Mouse (Mus musculus) left cerebral cortex, postnatal 36 days (tissue): ENCODE measurements around the gene Mfap5. TPM values are rescaled to one million over a fixed set of nuclear protein-coding genes. Genes with fewer than 3 reads are reported as not detected.
"Not testable (repeated sequence)": the region's sequence is repeated elsewhere in the genome, so short reads cannot be mapped to it uniquely, and the experiment has no call there.

Experiments
- DNase-seq, 2 experiments: peaks; one replicate each; pipeline ENCODE4 v3.0.0; 2021 to 2022; ENCODE audit warnings: low spot score in 2 of 2, mixed read lengths in 1 of 2
- intact Hi-C: fragments of 180-260 bp; cut with DNase I; formaldehyde crosslinking; loops from one replicate; pipeline ENCODE4 v1.15.1; 2025
- total RNA-seq, 2 experiments: library from RNA; stranded (reverse); gene quantifications; 2 replicates each; pipeline ENCODE4 v1.2.3; 2021

Mfap5 gene
- total RNA-seq = not detected

DNA sequence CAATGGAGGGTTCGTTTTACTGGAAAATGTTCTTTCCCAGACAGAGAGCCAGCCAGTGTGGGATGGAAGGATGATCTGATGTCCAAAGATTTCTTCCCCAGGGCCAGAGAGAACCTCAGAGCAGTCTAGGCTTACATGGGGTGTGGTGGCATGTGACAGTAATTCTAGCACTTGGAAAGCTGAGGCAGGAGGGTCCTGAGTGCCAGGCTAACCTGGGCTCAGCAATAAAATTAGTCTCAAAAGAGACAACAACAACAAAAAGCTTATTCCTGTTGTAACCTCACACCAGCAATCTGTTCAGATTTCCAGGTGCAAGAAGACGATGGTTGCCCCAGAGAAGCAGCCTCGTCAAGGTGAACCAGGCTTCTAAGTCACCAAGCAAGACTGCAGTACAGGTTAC, at the start of gene Mfap5:
Mfap5 (plus strand) TSS at position 301 of the 400 bp plus-strand sequence.
- no peak for DNase-seq
- intact Hi-C loops = no loop called here

DNA sequence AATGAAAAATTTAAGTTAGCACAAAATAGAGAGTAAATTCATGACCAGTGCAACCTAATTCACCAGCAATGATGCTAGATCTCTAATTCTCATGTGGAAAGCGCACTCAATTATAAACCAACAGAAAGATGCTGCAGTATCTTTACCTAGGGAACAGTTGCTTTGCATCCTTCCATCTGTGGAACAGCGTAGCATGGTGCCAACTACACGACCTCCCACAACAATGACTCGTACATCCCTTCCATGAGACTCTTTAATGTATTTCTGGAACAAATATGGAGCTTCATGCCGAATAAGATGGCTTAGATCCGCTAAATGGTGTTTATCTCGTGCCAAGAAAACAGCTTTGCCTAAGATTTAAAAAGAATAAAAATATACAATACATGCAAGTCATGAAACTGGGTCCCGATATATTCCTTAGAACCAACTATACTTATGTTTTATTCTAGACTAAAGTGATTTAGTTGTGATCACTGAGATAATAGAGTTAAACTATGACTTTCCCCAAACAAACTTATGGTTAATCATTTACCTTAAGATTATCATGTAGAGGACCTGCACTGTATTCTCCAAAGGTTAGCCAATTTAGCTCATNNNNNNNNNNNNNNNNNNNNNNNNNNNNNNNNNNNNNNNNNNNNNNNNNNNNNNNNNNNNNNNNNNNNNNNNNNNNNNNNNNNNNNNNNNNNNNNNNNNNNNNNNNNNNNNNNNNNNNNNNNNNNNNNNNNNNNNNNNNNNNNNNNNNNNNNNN, 46.5 kb upstream of the Mfap5 start:
- no peak for DNase-seq
- intact Hi-C loops = no loop called here

DNA sequence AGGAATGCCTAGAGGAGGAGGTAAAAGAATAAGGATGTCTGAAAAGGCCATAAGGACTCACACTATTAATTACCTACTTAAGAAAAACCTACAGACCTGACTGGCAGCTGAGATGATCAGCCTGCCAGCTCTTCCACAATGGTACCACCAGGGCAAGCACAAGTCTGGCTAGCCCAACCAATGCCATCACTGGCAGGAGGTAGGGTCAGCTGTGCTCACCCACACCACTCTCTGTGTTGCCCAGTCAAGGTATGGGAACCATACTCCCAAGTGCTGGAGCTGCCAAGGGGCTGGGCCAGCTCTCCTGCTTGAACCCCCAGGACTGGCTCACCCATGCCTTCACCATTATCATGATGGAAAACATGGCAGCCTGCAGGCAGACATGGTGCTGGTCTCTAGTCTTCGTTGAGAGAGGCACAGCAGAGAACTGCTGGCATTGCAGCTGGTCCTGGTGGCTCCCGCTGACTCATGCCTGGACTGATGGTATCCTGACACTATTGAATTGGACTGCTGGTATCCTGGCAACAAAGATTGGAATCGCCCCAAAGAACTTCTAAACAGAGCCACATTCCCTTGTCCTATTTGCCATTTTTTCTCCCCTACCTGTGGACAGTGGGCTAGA, 39.4 kb upstream of the Mfap5 start:
- no peak for DNase-seq
- intact Hi-C loops = no loop called here

DNA sequence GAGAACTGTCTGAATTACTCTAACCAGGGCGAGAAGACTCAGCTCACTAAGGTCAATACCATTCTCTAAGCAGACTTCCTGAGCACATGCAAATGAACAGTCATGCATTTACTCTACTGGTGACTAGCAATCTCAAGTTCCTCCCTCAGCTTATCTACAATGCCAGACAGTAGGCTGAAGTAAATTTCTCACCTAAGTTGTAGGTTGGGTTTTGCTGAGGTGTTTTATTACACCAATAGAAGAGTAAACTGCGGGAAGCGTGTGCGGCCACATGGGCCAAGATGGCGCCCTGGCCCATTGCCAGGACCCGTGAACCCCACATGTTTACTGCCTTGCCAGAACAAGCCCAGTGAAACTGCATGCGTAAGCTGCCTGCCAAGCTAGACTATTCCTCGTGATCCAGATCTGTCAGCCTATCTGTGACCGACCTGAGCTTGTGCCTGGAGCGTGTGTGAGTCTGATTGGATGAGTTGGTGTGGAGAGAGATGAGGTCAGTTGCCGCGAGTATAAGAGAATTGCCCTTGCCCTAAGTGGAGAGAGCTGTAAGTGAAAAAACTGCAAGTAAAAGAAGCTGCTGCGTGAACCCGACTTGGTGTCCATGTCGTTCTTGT, 36.5 kb upstream of the Mfap5 start:
- intact Hi-C loops = no loop called here
- no peak for DNase-seq

DNA sequence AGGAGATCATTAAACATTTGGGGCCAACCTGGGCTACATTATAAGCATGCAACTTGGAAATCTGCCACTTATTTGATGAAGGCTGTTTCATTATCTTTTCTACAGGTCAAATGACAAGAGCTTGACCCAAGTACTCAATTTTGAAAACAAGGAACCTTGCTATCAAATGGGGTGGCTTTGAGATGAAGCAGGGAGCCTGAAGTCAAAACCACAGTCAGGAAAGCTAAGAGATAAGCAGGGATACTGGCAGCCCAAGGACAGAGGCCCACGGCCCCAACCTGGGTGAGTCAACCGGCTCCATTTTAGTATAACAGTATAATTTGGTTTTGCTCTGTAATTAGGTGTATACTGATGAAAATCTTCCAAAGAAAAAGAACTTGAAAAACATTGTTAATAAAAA, 35.4 kb upstream of the Mfap5 start:
- intact Hi-C loops = no loop called here
- DNase-seq = no peak

DNA sequence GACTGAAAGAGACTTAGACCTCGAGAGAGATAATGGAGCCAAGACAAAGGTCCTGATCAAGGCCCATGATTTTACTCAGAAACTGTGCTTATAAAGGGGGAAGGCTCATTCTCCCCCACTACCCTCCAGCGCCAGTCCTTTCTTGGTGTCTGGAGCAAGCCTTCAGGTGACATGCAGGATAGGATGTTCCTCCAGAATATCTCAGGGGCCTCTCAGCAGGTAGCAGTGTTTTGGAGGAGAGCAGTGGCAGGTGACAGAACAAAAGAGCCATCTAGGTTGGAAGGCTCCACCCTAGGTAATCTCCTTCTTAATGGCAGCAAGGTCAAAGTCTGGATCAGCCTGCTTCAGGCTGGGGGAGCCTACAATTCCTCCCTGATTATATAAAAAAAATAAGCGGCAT, 34.2 kb upstream of the Mfap5 start:
- intact Hi-C loops, DNase-seq: not testable (repeated sequence)

DNA sequence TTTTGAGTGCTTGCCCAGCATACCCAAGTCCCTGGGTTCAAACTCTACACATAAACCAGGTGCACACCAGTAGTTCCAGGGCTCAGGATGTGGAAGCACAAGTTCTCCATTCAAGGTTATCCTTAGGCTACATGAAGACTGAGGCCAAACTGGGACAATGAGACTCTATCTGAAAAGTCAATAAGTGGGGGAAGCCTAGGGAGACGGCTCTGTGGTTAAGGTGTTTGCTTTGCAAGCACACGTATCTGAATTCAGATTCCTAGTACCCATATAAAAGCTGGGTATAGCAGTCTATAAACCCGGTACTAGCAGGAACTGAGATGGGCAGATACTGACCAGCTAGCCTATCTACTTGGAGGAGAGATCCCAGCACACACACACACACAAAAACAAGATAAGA, 27.6 kb upstream of the Mfap5 start:
- intact Hi-C loops = no loop called here
- DNase-seq = no peak

DNA sequence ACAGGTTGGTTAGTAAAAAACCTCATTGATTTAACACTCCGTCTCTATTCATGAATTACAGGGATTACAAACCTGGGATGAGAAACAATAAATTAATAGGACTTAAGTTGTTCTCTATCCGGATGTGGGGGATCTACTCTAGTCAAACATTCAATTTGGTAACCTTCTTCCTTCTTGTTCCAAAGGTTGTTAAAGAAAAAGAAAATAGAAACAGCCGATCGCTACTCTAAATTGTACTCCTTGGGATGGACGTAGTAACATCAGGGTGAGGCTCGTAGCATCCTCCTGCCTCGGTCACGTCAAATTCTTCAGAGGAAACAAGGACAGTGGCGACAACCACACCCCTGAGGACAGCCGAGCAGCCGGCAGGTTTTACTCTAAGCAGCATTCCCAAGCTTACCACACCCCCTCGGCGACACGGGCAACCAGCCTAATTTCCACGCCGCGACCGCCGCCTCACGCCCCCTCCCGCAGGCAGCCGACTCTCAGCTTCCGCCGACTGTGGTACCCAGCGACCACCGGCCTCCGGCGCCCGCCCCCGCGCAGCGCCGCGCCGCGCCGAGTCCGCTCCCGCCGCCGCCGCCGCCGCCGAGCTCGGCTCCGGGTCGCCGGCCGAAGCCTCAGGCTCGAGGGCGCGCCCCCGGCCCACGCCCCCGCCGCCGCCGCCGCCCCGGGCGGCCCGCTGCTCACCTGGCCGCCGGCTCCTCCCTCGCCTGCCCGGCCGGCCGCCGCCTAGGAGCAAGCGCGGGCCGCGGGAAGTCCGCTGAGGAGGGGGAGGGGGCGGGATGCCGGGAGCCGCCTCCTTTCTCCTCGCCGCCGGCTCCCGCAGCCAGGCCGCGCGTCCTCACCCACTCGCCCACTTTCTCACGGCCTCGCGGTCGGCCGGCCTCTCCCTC, 20.0 kb upstream of the Mfap5 start:
- DNase-seq = peak; percentile 32 to 40

DNA sequence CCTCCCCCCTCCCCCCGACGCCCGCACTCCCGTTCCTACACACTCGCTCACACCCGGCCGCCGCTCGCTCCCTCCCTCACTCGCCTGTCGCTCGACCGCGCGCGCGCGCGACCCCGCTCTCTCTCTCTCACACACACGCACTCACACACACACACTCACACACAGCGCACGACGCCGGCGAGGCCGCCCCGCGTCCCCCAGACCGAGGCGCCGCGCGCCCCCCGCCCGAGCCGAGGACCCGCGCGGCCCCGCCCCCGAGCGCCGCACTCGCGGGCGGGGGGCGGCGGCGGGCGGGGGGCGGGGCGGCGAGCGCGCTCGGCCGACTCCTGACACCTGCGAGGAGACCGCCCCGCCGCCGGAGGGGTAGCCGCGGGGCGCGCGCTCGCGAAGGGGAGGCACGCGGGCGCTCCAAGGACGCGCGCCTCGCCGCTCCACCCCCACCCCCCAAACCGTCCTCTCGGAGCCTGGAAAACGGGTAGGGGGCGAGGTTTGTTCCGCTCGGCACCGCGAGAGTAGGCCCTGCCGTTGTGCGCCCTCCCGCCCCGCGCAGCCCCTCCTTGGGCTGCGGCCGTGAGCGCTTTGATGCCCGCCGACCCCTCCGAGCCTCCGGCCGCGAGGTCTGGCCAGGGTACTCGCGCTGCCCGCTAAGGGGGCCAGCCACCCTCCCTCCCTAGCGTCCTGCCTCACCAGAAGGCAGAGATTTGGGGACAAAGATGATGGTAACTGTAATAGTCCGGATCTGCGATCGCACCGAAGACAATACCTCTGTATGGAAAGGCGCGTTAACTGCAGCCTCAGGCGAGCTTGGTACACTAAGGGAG, 19.1 kb upstream of the Mfap5 start:
- peak; percentile 35 to 61 for DNase-seq

More for the DNA sequence above, 20.0 kb upstream of the Mfap5 start:
- intact Hi-C loops = no loop called here

DNA sequence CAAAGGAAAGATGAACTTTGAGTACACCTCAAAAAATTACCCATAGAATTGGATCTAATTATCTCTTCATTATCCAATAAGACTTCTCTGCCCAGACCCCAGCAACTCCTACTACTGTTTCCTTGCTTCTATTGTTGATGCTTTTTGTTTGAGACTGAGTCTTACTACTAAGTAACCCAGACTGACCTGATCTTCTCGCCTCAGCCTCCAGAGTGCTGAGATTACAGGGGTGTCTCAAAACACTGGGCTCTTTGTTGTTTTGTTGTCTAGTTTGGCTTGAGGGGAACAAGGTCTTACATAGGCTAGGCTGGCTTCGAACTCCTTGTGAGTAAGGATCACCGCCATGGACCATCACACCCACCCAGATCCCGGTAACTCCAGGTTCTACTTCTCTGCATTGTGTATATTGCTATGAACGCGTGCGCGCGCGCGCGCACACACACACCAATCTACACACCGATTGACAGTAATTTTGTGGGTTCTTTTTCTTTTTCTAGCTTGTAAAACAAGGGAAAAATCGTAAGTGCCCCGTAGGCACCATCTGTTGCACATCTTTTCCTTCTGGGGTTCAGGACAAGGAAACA, 14.6 kb upstream of the Mfap5 start:
- intact Hi-C loops = no loop called here
- DNase-seq = no peak

More for the DNA sequence above, 19.1 kb upstream of the Mfap5 start:
- intact Hi-C loops = no loop called here

DNA sequence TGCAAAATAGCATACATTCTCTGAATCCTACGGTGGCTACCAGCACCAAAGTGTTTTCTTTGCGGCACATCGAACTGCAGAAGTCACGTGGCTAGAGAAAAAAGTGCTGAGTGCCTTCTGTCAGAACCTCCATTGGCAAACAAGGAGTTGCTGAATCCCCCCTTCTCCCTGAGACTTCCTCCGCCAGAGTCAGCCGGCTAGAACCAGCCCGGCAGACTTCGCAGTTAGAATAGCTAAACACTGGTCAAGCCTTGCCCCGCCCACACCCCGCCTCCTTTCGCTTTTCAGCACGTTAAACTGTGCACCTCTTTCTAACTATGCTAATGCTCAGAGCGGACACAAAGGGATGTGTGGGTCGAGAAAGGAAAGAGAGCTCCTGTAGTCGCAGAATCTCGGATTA, 14.1 kb upstream of the Mfap5 start:
- DNase-seq = peak; percentile 41 to 48
- intact Hi-C loops = no loop called here

DNA sequence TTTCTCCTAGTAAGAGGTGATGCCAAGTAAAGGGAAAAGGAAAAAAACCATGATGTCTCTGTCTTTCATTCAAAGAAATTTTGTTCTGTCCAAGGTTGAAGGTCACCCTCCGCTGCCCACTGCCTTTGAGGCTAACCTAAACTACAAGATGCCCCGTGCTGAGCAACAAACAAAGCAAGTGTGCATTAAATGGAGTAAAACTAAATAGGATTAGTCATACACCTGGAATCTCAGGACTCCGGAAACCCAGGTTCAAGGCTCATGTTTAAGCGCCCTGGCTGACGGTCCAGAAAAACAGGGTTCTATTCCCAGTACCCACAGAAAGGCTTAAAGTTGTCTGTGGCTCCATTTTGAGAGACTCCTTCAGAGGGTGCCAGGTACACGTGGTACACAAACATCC, 13.2 kb upstream of the Mfap5 start:
- no peak for DNase-seq
- intact Hi-C loops = no loop called here

DNA sequence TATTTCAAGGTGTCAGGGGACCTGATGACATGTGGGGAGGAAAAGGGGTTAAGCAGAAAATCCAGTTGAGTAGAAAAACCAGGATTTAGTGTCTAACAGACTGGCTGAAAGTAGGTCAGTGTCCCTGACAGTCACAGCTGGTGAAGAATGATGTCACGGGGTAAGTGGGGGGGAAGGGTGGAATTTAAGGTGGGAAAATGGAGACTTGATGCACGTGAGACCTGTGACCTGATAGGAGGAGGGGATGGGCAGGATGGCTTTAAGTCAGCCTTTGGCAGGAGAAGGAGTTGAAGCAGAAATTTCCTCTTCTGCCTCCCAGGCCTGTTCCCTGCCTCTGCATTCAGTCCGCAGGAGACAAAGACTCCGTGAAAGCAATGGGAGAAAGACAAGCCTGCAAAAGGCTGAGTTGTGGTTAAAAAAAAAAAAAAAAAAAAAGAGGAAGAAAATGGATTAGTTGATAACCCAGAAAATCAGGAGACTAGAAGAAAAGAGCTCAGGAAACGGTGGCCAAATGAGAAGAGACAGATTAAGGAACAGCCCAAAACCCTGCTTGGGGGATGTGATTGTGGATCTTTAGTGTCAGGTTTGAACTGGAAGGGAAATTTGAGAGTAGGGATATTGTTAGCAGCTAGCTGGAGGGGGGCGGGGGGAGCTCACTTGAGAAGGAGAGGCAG, 11.7 kb upstream of the Mfap5 start:
- no peak for DNase-seq

DNA sequence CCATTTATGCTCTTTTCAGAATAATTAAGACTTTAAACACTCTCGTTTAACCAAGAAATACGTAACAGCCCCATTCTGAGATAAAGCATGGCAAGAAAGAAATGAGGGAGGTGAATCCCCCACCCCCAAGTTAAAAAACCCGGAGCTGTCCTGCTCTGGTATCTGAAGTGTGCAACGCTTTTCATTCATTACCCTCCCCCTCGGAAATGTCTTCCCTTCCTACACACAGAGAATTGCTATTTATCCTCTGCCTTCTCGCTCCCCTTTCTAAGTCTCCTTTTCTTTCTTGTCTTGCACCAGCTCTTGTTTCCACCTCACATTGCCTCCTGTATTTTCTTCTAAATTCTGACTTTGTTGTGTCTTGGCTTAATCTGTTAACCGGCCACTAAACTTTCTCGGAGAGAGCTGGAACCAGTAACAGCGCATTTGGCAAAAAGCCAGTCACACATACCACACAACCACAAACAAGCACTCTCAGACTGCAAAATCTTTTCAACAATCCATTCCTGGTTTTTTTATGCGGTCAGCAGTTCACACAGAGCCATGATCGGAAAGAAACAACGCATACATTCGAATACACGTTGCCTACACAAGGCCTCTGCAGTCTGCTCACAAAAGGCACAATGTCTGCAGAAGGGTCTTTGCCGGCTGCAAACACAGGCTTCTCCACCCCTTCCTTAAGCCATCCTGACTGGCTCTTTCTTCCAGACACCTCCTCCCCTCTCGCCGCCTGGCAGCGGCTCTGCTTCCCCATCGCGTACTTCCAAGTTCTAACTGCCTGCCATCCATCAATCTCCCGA, 10.4 kb upstream of the Mfap5 start:
- intact Hi-C loops = loop anchor here (5.0 kb wide), 1 partner anchor 67 kb away; no protein-coding TSS in a partner anchor
- DNase-seq = no peak

More for the DNA sequence above, 11.7 kb upstream of the Mfap5 start:
- intact Hi-C loops = no loop called here

DNA sequence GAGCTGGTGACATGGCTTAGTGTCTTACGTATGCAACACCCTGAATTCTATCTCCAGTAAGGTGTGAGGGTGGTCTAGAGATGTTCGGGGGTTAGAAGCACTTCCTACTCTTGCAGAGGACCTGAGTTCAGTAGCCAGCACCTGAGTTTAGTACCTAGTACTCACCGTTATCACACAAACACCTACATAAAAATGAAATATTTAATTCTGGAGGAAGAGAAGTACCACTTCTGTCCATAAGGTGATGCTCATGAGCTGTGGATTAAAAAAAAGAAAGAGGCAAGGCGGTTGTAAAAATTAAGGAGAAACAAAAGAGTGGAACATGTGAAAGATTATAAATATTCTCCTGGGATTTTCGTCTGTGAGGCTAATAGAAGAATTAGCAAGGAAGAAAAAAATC, 9.1 kb upstream of the Mfap5 start:
- no peak for DNase-seq
- intact Hi-C loops = loop anchor here (5.0 kb wide), 1 partner anchor 66 kb away; no protein-coding TSS in a partner anchor

DNA sequence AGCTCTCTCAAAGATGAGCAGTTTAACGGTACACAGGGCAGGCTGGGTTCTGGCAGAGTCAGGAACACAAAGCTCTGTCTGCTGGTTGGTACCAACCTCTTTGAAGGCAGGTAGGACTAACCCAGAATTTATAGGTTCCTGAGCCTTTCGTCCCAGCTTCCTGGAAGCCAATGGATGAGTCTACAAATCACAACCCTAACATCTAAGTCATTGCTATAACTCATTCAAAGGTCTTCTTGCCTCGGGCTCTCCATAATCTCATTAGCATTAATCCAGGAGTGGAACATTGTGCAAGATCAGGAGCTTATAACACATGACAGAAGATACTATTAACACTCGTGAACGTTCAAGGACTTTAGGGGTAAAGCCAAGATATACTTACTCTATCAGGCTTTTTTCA, 7.0 kb upstream of the Mfap5 start, which contains the start of gene Rimklb:
Rimklb (minus strand) TSS at position 101 of the 400 bp plus-strand sequence.
- no peak for DNase-seq
- intact Hi-C loops = loop anchor here (5.0 kb wide), 1 partner anchor 64 kb away; no protein-coding TSS in a partner anchor

DNA sequence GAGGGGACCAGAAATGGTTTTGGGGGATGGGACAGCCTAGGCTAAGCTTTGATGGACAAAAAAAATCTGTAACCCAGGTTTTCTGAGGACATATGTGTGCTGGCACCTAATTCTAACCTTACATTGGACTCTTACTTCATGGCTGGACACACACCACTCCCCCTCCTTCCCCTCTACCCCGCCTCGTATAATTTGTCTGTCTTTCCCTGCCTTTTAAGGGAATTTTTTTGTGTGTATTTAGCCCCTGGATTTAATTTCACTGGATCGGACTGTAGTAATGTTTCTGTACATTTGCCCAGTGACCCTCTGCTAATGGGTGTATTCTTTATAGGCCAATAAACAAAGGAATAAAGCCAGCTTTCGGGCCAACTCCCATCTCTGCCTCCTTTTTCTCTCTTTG, 604 bp upstream of the Mfap5 start:
- intact Hi-C loops = no loop called here

More for the DNA sequence above, 604 bp upstream of the Mfap5 start:
- DNase-seq = no peak
